Mouse (Mus musculus): ENCODE data around the gene Trim30d.
"Not testable (repeated sequence)": the region's sequence is repeated elsewhere in the genome, so short reads cannot be mapped to it uniquely, and the experiment has no call there.

The Trim30d gene

DNA sequence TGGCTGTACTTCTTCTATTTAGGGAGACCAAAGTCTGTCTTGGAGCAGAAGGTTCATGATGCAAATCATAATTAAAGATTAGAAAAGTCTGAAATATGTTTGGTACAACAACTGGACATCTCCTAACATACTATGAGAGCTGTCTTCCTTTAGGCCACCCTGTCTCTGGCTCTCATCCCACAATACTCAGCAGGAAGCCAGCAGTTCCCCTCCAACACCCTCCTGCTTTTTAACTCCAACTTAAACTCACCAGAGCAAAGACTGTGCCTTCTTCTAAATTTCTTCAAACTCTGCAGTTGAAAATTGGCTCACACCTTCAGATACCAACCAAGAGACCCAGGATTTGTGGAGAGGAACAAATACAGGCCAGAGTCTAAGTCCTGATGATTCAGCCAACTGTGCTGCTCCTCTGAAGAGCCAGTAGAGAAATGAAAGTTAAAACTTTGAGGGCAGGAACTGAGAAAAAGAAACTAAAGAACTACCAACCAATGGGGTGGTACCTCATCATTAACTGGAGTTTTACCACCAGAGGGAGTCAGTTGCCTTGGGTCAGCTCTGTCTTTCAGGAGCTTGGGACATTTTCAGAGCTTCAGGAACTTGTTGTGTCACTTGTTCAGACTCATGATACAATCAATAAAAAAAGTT is at the start of gene Trim30d:
Gene Trim30d (minus strand): TSS at position 429 of the 645 bp plus-strand sequence.
- H3K36me3 ChIP-seq (ENCODE audit: insufficient read depth, low read length); H3K27me3 ChIP-seq (ENCODE audit: insufficient read depth, low read length); H3K9me3 ChIP-seq (ENCODE audit: low read length); H3K4me1 ChIP-seq (replicated peaks; ENCODE audit: low read depth, low read length); H3K4me3 ChIP-seq (replicated peaks; ENCODE audit: low read length): not testable (repeated sequence)

DNA sequence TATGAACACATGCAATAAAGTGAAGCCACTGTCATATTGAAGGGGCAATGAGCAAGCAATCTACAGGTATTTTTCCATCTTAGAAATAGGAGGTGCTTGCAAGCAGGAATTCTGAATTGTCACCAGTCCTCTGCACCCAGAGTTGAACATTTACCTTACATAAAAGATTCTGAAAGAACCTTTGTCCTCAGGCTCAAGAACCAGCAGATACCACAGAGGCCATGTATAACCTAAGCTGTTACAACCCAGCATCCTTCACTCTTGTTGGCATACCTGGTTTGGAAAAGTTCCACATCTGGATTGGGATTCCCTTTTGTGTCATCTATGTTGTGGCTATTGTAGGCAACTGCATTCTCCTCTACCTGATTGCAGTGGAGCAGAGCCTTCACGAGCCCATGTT is 45.1 kb upstream of the Trim30d start:
- H3K4me3 ChIP-seq (replicated peaks; ENCODE audit: low read length) = no peak overlapping the region
- no peaks in the 10 kb centered on the region for H3K9me3 ChIP-seq (ENCODE audit: low read length)
- H3K27me3 ChIP-seq (ENCODE audit: insufficient read depth, low read length) = no peaks in the 10 kb centered on the region
- TF ChIP-seq POU5F1 (IDR thresholded peaks at IDR 0.05; ENCODE audit: borderline replicate concordance, low read length) (no peak), CTCF (conservative IDR thresholded peaks at IDR 0.05; ENCODE audit: low read length) (no peak), NANOG (IDR thresholded peaks at IDR 0.05; ENCODE audit: borderline replicate concordance, low read length) (no peak)
- H3K4me1 ChIP-seq (replicated peaks; ENCODE audit: low read depth, low read length) = no peaks in the 10 kb centered on the region
- H3K36me3 ChIP-seq (ENCODE audit: insufficient read depth, low read length) = no peaks in the 10 kb centered on the region

DNA sequence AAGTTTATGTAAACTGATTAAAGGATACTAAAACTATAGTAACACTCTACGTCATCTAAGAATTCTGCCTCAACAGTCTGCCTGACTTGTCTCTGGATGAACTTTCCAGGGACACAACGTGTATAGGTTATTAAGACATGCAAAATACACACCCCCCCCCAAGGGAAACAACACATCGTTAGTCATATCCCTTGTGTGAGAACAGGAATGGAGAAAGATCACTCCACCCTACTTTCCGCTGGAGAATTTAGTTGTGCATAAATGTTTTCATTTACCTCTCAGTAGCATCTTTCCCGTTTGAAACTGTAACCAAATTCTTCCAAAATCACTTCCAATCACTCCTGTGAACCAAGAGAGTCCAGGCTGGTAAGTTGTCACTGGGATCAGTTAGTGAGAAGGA is 42.2 kb upstream of the Trim30d start, which contains the start of gene Olfr651:
Gene Olfr651 (plus strand): TSS at position 301 of the 400 bp plus-strand sequence.
- Histone ChIP-seq H3K27me3 (ENCODE audit: insufficient read depth, low read length) (no peaks in the 10 kb centered on the region), H3K4me3 (replicated peaks; ENCODE audit: low read length) (no peak within 1 kb of the TSS), H3K36me3 (ENCODE audit: insufficient read depth, low read length) (no peaks in the 10 kb centered on the region), H3K9me3 (ENCODE audit: low read length) (no peaks in the 10 kb centered on the region), H3K4me1 (replicated peaks; ENCODE audit: low read depth, low read length) (no peaks in the 10 kb centered on the region)
- TF ChIP-seq NANOG (IDR thresholded peaks at IDR 0.05; ENCODE audit: borderline replicate concordance, low read length) (no peak), CTCF (conservative IDR thresholded peaks at IDR 0.05; ENCODE audit: low read length) (no peak), POU5F1 (IDR thresholded peaks at IDR 0.05; ENCODE audit: borderline replicate concordance, low read length) (no peak)

DNA sequence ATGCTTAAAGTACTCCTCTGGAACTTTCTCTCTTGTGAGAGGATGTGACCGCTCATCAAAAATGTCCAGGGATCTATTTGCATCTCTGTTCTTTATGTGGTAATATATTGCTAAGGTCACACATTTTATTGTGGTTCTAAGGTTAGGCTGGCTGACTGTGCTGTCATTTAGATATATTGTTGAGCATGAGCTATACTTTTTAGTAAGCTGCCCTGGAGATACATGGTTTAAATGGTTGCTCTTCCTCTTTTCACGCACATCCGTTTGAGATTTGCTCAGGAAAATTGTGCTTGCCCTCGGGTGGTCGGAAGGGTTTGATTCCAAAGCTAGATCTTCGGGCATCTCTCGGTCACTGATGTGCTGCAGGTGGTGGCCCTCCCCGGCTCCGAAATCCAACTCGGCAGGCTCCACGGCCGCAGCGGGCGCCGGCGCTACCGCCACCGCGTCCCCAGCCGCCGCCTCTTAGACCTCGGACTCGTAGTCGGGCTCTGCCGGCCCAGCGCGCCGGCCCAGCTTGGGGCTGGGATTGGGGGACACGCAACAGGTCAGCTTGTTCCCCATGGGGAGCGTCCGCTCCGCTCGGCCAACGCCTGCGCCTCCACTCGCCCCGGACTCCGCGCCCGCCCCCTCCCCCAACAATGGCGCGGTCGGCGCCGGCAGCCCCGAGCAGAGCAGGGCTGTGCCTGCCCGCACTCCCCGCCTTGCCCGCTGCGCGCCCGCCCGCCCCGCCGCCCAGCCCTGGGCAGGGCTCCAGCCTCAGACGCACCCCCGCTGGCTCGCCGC is 5.9 kb downstream of the Trim30d start:
- no peaks in the 10 kb centered on the region for H3K4me1 ChIP-seq (replicated peaks; ENCODE audit: low read depth, low read length)
- no peak overlapping the region for H3K4me3 ChIP-seq (replicated peaks; ENCODE audit: low read length)
- TF ChIP-seq CTCF (conservative IDR thresholded peaks at IDR 0.05; ENCODE audit: low read length) = no peak
- no peak for TF ChIP-seq NANOG (IDR thresholded peaks at IDR 0.05; ENCODE audit: borderline replicate concordance, low read length)
- TF ChIP-seq POU5F1 (IDR thresholded peaks at IDR 0.05; ENCODE audit: borderline replicate concordance, low read length) = no peak
- H3K9me3 ChIP-seq (ENCODE audit: low read length) = no peaks in the 10 kb centered on the region
- no peaks in the 10 kb centered on the region for H3K27me3 ChIP-seq (ENCODE audit: insufficient read depth, low read length)
- H3K36me3 ChIP-seq (ENCODE audit: insufficient read depth, low read length) = no peaks in the 10 kb centered on the region

DNA sequence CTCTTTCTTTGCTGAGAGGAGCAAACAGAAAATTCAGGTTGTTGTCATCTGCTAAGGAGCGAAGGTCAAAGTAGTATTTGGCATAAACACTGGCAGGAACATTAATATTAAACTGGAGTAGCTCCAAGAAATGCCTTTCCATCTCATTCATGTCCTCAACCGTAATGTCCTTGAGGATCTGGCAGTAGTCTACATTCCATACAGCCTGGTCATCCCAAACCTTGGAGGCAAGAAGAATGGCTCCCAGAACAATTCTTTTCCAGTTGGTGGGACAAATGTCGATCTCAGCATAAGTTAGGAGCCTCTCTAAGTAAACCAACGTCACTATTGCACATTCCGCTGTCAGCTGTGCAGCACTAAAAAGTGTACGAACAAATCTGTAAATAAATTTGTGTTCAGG is 6.5 kb downstream of the Trim30d start:
- H3K4me1 ChIP-seq (replicated peaks; ENCODE audit: low read depth, low read length); H3K36me3 ChIP-seq (ENCODE audit: insufficient read depth, low read length); H3K9me3 ChIP-seq (ENCODE audit: low read length); H3K27me3 ChIP-seq (ENCODE audit: insufficient read depth, low read length); H3K4me3 ChIP-seq (replicated peaks; ENCODE audit: low read length): not testable (repeated sequence)

DNA sequence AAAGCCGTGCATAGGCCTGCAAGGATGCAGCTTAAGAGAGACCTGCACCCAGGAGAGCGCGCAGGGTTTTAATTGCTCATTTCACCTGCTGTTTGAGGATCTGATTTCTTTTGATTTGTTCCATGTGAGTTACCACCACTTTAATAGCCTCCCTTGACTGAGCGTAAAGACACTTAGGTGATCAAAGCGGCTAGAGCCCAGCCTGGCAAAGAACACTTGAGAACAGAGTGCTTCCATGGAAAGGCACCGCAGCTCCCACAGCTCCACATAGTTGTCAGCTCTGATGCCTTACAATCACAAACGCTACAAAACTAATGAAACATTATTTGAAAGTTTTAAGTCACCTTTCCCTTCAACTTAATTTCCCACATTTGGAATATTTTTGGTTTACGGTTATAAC is 8.2 kb downstream of the Trim30d start:
- H3K4me3 ChIP-seq (replicated peaks; ENCODE audit: low read length); H3K36me3 ChIP-seq (ENCODE audit: insufficient read depth, low read length); H3K9me3 ChIP-seq (ENCODE audit: low read length); H3K4me1 ChIP-seq (replicated peaks; ENCODE audit: low read depth, low read length); H3K27me3 ChIP-seq (ENCODE audit: insufficient read depth, low read length): not testable (repeated sequence)

DNA sequence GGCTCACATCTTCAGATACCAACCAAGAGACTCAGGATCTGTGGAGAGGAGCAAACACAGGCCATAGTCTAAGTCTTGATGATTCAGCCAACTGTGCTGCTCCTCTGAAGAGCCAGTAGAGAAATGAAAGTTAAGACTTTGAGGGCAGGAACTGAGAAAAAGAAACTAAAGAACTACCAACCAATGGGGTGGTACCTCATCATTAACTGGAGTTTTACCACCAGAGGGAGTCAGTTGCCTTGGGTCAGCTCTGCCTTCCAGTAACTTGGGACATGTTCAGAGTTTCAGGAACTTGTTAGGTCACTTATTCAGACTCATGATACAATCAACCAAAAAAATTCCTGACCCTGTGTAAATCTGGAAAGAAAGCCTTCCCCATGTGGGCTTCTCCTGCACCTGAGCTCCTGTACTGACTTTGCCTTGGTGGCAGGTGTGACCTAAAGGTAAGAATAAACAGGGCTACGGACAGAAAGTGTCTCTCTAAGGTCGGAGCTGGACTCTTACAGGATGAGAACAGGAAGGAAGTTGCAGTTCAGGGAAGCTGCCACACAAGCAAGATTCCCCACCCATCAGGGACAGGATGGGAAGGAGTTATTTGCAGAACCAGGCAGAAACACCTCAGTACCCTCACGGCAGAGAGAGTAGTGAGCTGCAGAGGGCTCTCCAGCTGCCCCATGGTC is 42.4 kb downstream of the Trim30d start, which contains the start of gene Trim30a:
Gene Trim30a (minus strand): TSS at position 129 of the 680 bp plus-strand sequence.
- H3K9me3 ChIP-seq (ENCODE audit: low read length) = no peaks in the 10 kb centered on the region
- TF ChIP-seq CTCF (conservative IDR thresholded peaks at IDR 0.05; ENCODE audit: low read length) (no peak), POU5F1 (IDR thresholded peaks at IDR 0.05; ENCODE audit: borderline replicate concordance, low read length) (no peak), NANOG (IDR thresholded peaks at IDR 0.05; ENCODE audit: borderline replicate concordance, low read length) (no peak)
- no peaks in the 10 kb centered on the region for H3K4me1 ChIP-seq (replicated peaks; ENCODE audit: low read depth, low read length)
- no peaks in the 10 kb centered on the region for H3K27me3 ChIP-seq (ENCODE audit: insufficient read depth, low read length)
- H3K4me3 ChIP-seq (replicated peaks; ENCODE audit: low read length) = no peak within 1 kb of the TSS
- H3K36me3 ChIP-seq (ENCODE audit: insufficient read depth, low read length) = no peaks in the 10 kb centered on the region

DNA sequence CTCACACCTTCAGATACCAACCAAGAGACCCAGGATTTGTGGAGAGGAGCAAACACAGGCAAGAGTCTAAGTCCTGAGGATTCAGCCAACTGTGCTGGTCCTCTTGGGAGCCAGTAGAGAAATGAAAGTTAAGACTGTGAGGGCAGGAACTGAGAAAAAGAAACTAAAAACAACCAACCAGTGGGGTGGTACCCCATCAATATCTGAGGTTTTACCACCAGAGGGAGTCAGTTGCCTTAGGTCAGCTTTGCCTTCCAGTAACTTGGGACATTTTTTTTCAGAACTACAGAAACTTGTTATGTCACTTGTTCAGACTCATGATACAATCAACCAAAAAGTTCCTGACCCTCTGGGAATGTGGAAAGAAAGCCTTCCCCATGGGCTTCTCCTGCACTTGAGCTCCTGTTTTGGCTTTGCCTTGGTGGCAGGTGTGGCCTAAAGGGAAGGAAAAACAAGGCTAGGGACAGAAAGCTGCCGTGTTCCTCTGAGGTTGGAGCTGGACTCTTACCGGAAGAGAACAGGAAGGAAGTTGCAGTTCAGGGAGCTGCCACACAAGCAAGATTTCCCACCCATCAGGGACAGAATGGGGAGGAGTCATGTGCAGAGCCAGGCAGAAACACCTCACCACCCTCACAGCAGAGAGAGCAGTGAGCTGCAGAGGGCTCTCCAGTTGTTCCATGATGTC is 61.5 kb downstream of the Trim30d start:
- no peak overlapping the region for H3K4me3 ChIP-seq (replicated peaks; ENCODE audit: low read length)
- no peaks in the 10 kb centered on the region for H3K36me3 ChIP-seq (ENCODE audit: insufficient read depth, low read length)
- H3K27me3 ChIP-seq (ENCODE audit: insufficient read depth, low read length) = no peaks in the 10 kb centered on the region
- H3K9me3 ChIP-seq (ENCODE audit: low read length) = no peaks in the 10 kb centered on the region
- no peaks in the 10 kb centered on the region for H3K4me1 ChIP-seq (replicated peaks; ENCODE audit: low read depth, low read length)
- TF ChIP-seq CTCF (conservative IDR thresholded peaks at IDR 0.05; ENCODE audit: low read length) (no peak; the same call in none of the 2 replicates), NANOG (IDR thresholded peaks at IDR 0.05; ENCODE audit: borderline replicate concordance, low read length) (no peak), POU5F1 (IDR thresholded peaks at IDR 0.05; ENCODE audit: borderline replicate concordance, low read length) (no peak)
